Mouse (Mus musculus) kidney, adult 2 months (tissue): ENCODE measurements around the gene Fchsd2. TPM values are rescaled to one million over a fixed set of nuclear protein-coding genes. Genes with fewer than 3 reads are reported as not detected.

Source experiments
- DNase-seq: peaks from one replicate; pipeline ENCODE4 v3.0.0; 2021
- H3K27ac ChIP-seq: fragments of 200-500 bp; 2 replicates; pipeline ENCODE4 v1.5.1; 2012; ENCODE audit warnings: low read depth, low read length, control low read depth, inconsistent platforms; ENCODE audit not compliant: insufficient read depth
- H3K27me3 ChIP-seq: fragments of 200-500 bp; replicated peaks from 2 replicates; pipeline ENCODE4 v1.6.1; 2012; ENCODE audit warnings: mild to moderate bottlenecking, moderate library complexity, low read length, inconsistent platforms; ENCODE audit not compliant: control insufficient read depth, insufficient read depth
- H3K36me3 ChIP-seq: fragments of 200-500 bp; 2 replicates; pipeline ENCODE4 v1.6.1; 2012; ENCODE audit warnings: mild to moderate bottlenecking, moderate library complexity, low read length, inconsistent platforms; ENCODE audit not compliant: control insufficient read depth, insufficient read depth
- H3K4me1 ChIP-seq: fragments of 200-500 bp; 2 replicates; pipeline ENCODE4 v1.6.1; 2011; ENCODE audit warnings: low read length; ENCODE audit not compliant: control insufficient read depth, insufficient read depth
- H3K4me3 ChIP-seq: fragments of 200-500 bp; 2 replicates; pipeline ENCODE4 v1.5.1; 2011; ENCODE audit warnings: mild to moderate bottlenecking, low read depth, low read length, control low read depth; ENCODE audit not compliant: insufficient read depth
- CTCF ChIP-seq: fragments of 200-500 bp; conservative IDR thresholded peaks from 2 replicates; pipeline ENCODE4 v1.5.1; 2011; ENCODE audit warnings: low read depth, mild to moderate bottlenecking, control low read depth, low read length, moderate library complexity, mixed read lengths; ENCODE audit not compliant: insufficient read depth, insufficient read length
- POLR2A ChIP-seq: fragments of 200-500 bp; IDR thresholded peaks from one replicate; pipeline ENCODE4 v1.6.1; 2011; ENCODE audit warnings: low read depth, low read length, control low read depth
- WGBS: fragments of 180-500 bp; shearing (Covaris S2); methylation state at CpG from one replicate; pipeline ENCODE4 v1.1.7; 2018; 5-methylcytosine and 5-hydroxymethylcytosine counted together
- polyA plus RNA-seq: library from polyadenylated mRNA; depleted of rRNA; stranded (reverse); fragments of >200 nt; gene quantifications from 2 replicates; pipeline ENCODE4 v1.2.3, GENCODE M21; 2012

Gene Fchsd2
- polyA plus RNA-seq, 1 experiment: 7.1 TPM

DNA sequence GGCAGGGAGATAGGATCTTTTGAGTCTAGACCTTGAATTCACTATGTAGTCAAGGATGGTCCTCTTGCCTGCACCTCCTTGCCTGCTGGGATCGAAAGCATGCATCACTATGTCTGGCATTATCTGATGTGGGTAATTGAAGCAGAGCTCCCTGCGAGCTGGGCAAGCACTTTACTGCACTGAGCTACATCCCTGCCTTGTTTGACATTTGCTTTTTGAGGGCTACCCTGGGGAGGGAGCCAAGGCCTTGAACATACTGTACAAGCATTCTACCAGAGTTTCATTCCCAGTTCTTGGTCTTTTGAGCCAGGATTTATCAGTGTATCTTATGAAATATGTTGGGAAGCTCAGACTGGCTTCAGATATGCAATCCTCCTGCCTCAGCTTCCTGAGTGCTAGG lies 39.5 kb upstream of the Fchsd2 start:
- no peak overlapping the region for H3K27ac ChIP-seq
- H3K27me3 ChIP-seq: no peaks in the 10 kb centered on the region
- no peak for DNase-seq
- no peak for TF ChIP-seq CTCF
- TF ChIP-seq POLR2A: no peak
- no peaks in the 10 kb centered on the region for H3K36me3 ChIP-seq
- no peaks in the 10 kb centered on the region for H3K4me1 ChIP-seq
- no peak overlapping the region for H3K4me3 ChIP-seq
- 78% methylated on average over 2 of the region's 2 CpGs for WGBS

DNA sequence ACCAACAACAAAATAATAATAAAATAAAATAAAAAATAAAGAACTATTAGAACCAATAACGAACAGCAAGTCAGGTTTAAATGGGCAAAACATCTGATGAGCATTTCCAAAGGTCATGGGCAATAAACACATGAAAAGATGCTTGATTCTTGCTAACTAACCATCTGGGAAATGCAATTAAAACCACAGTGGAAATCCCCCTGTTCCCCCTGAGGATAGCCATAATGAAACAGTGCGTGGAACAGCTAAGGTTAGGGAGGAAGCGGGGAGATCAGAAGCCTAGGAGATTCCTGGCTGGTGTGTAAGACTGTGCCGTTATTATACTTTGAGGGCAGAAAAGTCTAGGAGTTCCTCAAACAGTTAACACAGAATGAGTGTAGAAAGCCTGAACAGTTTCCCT lies 35.4 kb upstream of the Fchsd2 start:
- Histone ChIP-seq H3K36me3 (no peaks in the 10 kb centered on the region), H3K4me3 (no peak overlapping the region), H3K27ac (no peak overlapping the region), H3K27me3 (no peaks in the 10 kb centered on the region), H3K4me1 (no peaks in the 10 kb centered on the region)
- DNase-seq: no peak
- TF ChIP-seq CTCF (no peak), POLR2A (no peak)
- 65% methylated on average over 4 of the region's 4 CpGs for WGBS

DNA sequence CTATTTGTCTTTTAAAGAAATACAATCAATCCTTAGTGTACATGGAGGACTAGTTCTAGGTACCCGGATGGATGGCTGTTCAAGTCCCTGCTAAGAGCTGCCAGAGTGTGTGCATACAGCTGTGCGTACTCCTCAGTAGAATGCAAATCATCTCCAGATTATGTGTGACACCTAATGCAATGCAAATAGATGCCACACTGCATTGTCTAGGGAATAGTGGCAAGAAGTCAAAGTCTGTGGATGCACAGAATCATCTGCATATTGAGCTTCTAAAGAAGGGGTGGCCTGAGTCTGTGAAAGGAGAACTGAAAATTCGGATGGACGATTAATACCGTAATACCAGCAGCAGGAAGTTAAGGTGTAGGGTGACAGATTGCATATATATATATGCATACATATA lies 33.5 kb upstream of the Fchsd2 start:
- H3K4me1 ChIP-seq: no peaks in the 10 kb centered on the region
- no peaks in the 10 kb centered on the region for H3K36me3 ChIP-seq
- H3K27ac ChIP-seq: no peak overlapping the region
- no peak for TF ChIP-seq POLR2A
- no peak for TF ChIP-seq CTCF
- WGBS: 93% methylated on average over 5 of the region's 5 CpGs
- H3K4me3 ChIP-seq: no peak overlapping the region
- H3K27me3 ChIP-seq: no peaks in the 10 kb centered on the region
- no peak for DNase-seq

DNA sequence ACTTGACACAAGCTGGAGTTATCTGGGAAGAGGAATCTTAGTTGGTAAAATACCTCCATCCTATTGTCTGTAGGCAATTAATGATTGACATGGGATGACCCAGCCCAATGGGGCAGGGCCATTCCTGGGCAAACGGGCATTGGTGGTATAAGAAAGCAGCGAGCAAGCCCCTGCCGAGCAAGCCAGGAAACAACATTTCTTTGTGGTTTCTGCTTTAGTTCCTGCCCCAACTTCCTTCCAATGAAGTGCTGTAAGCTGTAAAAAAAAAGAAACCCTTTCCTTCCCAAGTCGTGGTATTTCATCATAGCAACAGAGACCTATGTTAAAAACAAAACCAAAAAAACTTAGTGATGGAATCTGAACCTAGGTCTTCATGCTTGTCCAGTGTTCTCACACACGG lies 32.2 kb upstream of the Fchsd2 start:
- Histone ChIP-seq H3K36me3 (no peaks in the 10 kb centered on the region), H3K27me3 (no peaks in the 10 kb centered on the region), H3K4me3 (no peak overlapping the region), H3K27ac (no peak overlapping the region), H3K4me1 (peaks cover 11% of the 10 kb centered on the region)
- DNase-seq: no peak
- 45% methylated on average over 5 of the region's 5 CpGs for WGBS
- TF ChIP-seq CTCF: no peak
- no peak for TF ChIP-seq POLR2A

DNA sequence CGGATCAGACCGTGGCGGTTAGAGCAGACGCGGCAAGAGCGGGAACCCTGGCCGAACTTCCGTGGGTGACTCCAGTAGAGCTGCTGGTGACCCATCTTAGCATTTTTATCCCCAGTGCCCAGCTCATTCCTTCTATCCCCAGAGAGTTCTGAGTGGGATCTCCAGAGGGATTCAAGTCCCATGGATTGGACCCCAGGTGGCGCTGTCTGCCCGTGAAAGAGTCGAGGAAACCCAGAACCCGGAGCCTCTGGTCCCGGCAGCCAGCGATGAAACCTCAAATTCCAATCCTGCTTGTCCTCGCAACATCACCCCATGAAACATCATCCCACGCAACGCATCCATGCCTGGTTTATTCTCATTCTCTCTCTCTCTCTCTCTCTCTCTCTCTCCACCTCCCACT lies 31.3 kb upstream of the Fchsd2 start:
- H3K27ac ChIP-seq: no peak overlapping the region
- no peaks in the 10 kb centered on the region for H3K27me3 ChIP-seq
- H3K36me3 ChIP-seq: no peaks in the 10 kb centered on the region
- TF ChIP-seq CTCF (peak; percentile 86), POLR2A (no peak)
- no peak overlapping the region for H3K4me3 ChIP-seq
- H3K4me1 ChIP-seq: peaks cover 19% of the 10 kb centered on the region
- 9% methylated on average over 17 of the region's 17 CpGs for WGBS
- peak; percentile 88 for DNase-seq

DNA sequence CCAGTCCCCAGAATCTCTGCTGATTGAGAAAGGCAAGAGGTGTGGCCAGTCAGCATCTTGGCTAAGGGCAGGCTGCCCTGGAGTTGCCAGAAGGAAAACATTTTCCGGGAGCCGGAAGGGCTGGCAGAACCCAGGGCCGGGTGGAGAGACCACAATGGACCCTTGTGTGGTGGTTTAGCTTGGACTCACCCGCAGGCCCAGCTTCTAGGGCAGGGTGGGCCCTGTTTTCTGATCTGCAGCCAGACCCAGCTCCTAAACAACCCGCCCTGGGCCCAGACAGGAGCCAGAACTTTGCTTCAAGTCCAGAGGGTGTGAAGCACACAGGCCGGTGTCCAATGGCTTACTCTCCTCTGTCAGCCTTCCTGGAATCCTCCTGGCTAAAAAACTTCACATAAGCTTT lies 30.4 kb upstream of the Fchsd2 start:
- H3K4me3 ChIP-seq: no peak overlapping the region
- no peak for DNase-seq
- no peaks in the 10 kb centered on the region for H3K36me3 ChIP-seq
- H3K27me3 ChIP-seq: no peaks in the 10 kb centered on the region
- peaks cover 27% of the 10 kb centered on the region for H3K4me1 ChIP-seq
- WGBS: 87% methylated on average over 6 of the region's 6 CpGs
- TF ChIP-seq CTCF (no peak), POLR2A (no peak)
- no peak overlapping the region for H3K27ac ChIP-seq

DNA sequence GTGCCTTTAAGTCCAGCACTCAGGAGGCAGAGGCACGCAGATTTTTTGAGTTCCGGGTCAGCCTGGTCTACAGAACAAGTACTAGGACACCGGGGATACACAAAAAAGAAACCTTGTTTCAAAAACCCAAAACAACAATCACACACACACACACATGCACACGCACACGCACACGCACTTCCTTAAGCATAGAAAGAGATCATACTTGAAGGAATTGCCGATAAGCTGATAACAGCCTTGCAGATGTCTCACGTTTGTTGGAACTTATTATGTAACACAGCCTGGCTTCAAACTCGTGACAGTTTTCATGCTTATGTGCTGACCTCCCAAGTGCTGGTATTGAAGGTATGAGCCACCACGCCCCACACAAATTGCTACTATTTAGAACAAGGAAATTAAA lies 29.1 kb upstream of the Fchsd2 start:
- Histone ChIP-seq H3K27ac (no peak overlapping the region), H3K36me3 (no peaks in the 10 kb centered on the region), H3K4me1 (peaks cover 27% of the 10 kb centered on the region), H3K27me3 (no peaks in the 10 kb centered on the region), H3K4me3 (no peak overlapping the region)
- TF ChIP-seq POLR2A: no peak
- no peak for TF ChIP-seq CTCF
- 77% methylated on average over 10 of the region's 10 CpGs for WGBS
- no peak for DNase-seq
